Comparison of ENCODE assay signal across 12 mouse cellular contexts in genomic region chr13:34609711-34610110, GRCm38 (mm10).
"Had no signal": no experiment of that assay in that cellular context is flagged by ENCODE, and none has a peak within 500 bp of the region (broad histone marks: within the 10 kb centered on the region; RNA-seq: fewer than 3 reads in every experiment).

No protein-coding gene starts in this region.

- DNase-seq: kidney, postnatal 14 days; lung, embryonic 14.5 days; lung, postnatal 10 days; thymus, postnatal 4 days had no signal

- H3K9me3 ChIP-seq: kidney, embryonic 15.5 days; limb, embryonic 10.5 days; megakaryocyte, embryonic 14.5 days; midbrain, embryonic 12.5 days had no signal

- H3K27ac ChIP-seq: kidney, embryonic 15.5 days; left cerebral cortex, adult 2 months; limb, embryonic 10.5 days; macrophage; midbrain, embryonic 12.5 days; stomach, postnatal 0 days had no signal

- H3K27me3 ChIP-seq: kidney, embryonic 15.5 days; midbrain, embryonic 12.5 days had no signal

- H3K36me3 ChIP-seq: kidney, embryonic 15.5 days; limb, embryonic 10.5 days; midbrain, embryonic 12.5 days had no signal

- H3K4me2 ChIP-seq: kidney, embryonic 15.5 days; liver, embryonic 11.5 days; lung, embryonic 14.5 days; midbrain, embryonic 12.5 days had no signal

- H3K4me3 ChIP-seq: kidney, embryonic 15.5 days; left cerebral cortex, adult 2 months; limb, embryonic 10.5 days; megakaryocyte, embryonic 14.5 days; midbrain, embryonic 12.5 days had no signal

- H3K9ac ChIP-seq: kidney, embryonic 15.5 days; lung, embryonic 14.5 days; midbrain, embryonic 12.5 days had no signal

- H3K4me1 ChIP-seq: kidney, embryonic 15.5 days; limb, embryonic 10.5 days; megakaryocyte, embryonic 14.5 days had no signal
